Mouse (Mus musculus): ENCODE data around the gene Gas7.

The Gas7 gene

GRCm38 (mm10) chr11:67652194-67652892 is 197.1 kb downstream of the Gas7 start:
- in situ Hi-C loops (cut with MboI, MseI), result loop anchor here (10.0 kb wide), 1 partner anchor 228 kb away; no protein-coding TSS in a partner anchor

GRCm38 (mm10) chr11:67652893-67653255 is 197.6 kb downstream of the Gas7 start:
- in situ Hi-C loops (cut with MboI, MseI), result loop anchor here (10.0 kb wide), 1 partner anchor 228 kb away; no protein-coding TSS in a partner anchor

- in situ Hi-C loops (cut with MboI, MseI), result loop anchor here (10.0 kb wide), 1 partner anchor 229 kb away; no protein-coding TSS in a partner anchor
Measured at GRCm38 (mm10) chr11:67653521-67654090, 198.4 kb downstream of the Gas7 start.

GRCm38 (mm10) chr11:67654514-67654913 is 199.3 kb downstream of the Gas7 start:
- in situ Hi-C loops (cut with MboI, MseI), result loop anchor here (10.0 kb wide), 1 partner anchor 230 kb away; no protein-coding TSS in a partner anchor

- in situ Hi-C loops (cut with MboI, MseI), result loop anchor here (10.0 kb wide), 1 partner anchor 231 kb away; no protein-coding TSS in a partner anchor
Measured at GRCm38 (mm10) chr11:67655236-67655959, 200.2 kb downstream of the Gas7 start.

- in situ Hi-C loops (cut with MboI, MseI), result loop anchor here (10.0 kb wide), 1 partner anchor 232 kb away; no protein-coding TSS in a partner anchor
Measured at GRCm38 (mm10) chr11:67656366-67656765, 201.1 kb downstream of the Gas7 start.

GRCm38 (mm10) chr11:67656811-67657210 is 201.6 kb downstream of the Gas7 start:
- in situ Hi-C loops (cut with MboI, MseI), result loop anchor here (10.0 kb wide), 1 partner anchor 232 kb away; no protein-coding TSS in a partner anchor

GRCm38 (mm10) chr11:67657685-67658382 is 202.6 kb downstream of the Gas7 start:
- in situ Hi-C loops (cut with MboI, MseI), result loop anchor here (10.0 kb wide), 1 partner anchor 233 kb away; no protein-coding TSS in a partner anchor

- in situ Hi-C loops (cut with MboI, MseI), result loop anchor here (10.0 kb wide), 1 partner anchor 547 kb away; no protein-coding TSS in a partner anchor
Measured at GRCm38 (mm10) chr11:67661465-67661864, 206.2 kb downstream of the Gas7 start.

- in situ Hi-C loops (cut with MboI, MseI), result loop anchor here (10.0 kb wide), 1 partner anchor 549 kb away; no protein-coding TSS in a partner anchor
Measured at GRCm38 (mm10) chr11:67663437-67663836, 208.2 kb downstream of the Gas7 start.

- in situ Hi-C loops (cut with MboI, MseI), result loop anchor here (10.0 kb wide), 1 partner anchor 549 kb away; no protein-coding TSS in a partner anchor
Measured at GRCm38 (mm10) chr11:67664261-67664660, 209.0 kb downstream of the Gas7 start.

GRCm38 (mm10) chr11:67664918-67665317 is 209.7 kb downstream of the Gas7 start:
- in situ Hi-C loops (cut with MboI, MseI), result loop anchor here (10.0 kb wide), 1 partner anchor 550 kb away; no protein-coding TSS in a partner anchor

- in situ Hi-C loops (cut with MboI, MseI), result loop anchor here (10.0 kb wide), 1 partner anchor 551 kb away; no protein-coding TSS in a partner anchor
Measured at GRCm38 (mm10) chr11:67666129-67666528, 210.9 kb downstream of the Gas7 start.

GRCm38 (mm10) chr11:67667531-67668332 is 212.5 kb downstream of the Gas7 start:
- in situ Hi-C loops (cut with MboI, MseI), result loop anchor here (10.0 kb wide), 1 partner anchor 553 kb away; no protein-coding TSS in a partner anchor

- in situ Hi-C loops (cut with MboI, MseI), result loop anchor here (10.0 kb wide), 1 partner anchor 554 kb away; no protein-coding TSS in a partner anchor
Measured at GRCm38 (mm10) chr11:67668460-67669007, 213.3 kb downstream of the Gas7 start.

- in situ Hi-C loops (cut with MboI, MseI), result no loop called here
Measured at GRCm38 (mm10) chr11:67670031-67670430, 214.8 kb downstream of the Gas7 start.

- in situ Hi-C loops (cut with MboI, MseI), result no loop called here
Measured at GRCm38 (mm10) chr11:67672140-67672539, 216.9 kb downstream of the Gas7 start.

- in situ Hi-C loops (cut with MboI, MseI), result no loop called here
Measured at GRCm38 (mm10) chr11:67675562-67676540, 220.6 kb downstream of the Gas7 start.

GRCm38 (mm10) chr11:67679300-67679699 is 224.1 kb downstream of the Gas7 start:
- in situ Hi-C loops (cut with MboI, MseI), result no loop called here

Data from T-helper 1 cell (primary cell).